Mouse (Mus musculus) kidney, embryonic 16.5 days (tissue): ENCODE measurements at regions not wholly inside any gene's neighbourhood (a gene's known extent, or its start where the extent isn't known, plus 50 kb on each side); places are given as distances from the start of the nearest gene placed in this dataset.

Experiments used
- ATAC-seq: fragments of 200-750 bp; cut with Nextera tagmentation; 2 replicates; pipeline ENCODE4 v1.8.0; 2017; ENCODE audit warnings: moderate TSS enrichment; ENCODE audit not compliant: low FRiP score, low TSS enrichment
- H3K27ac ChIP-seq: fragments of 300-500 bp; sonication (generic); 2 replicates; pipeline ENCODE4 v1.5.1; 2014; ENCODE audit warnings: low read length
- H3K27me3 ChIP-seq: fragments of 300-500 bp; sonication (generic); 2 replicates; pipeline ENCODE4 v1.6.1; 2014; ENCODE audit warnings: low read length, control low read depth, mixed read lengths; ENCODE audit not compliant: insufficient read depth
- H3K36me3 ChIP-seq: fragments of 300-500 bp; sonication (generic); 2 replicates; pipeline ENCODE4 v1.6.1; 2014; ENCODE audit warnings: low read length, control low read depth, mixed read lengths; ENCODE audit not compliant: insufficient read depth
- H3K4me1 ChIP-seq: fragments of 300-500 bp; sonication (generic); 2 replicates; pipeline ENCODE4 v1.6.1; 2014; ENCODE audit warnings: low read length, control low read depth, mixed read lengths; ENCODE audit not compliant: insufficient read depth
- H3K4me2 ChIP-seq: fragments of 300-500 bp; sonication (generic); replicated peaks from 2 replicates; pipeline ENCODE4 v1.6.1; 2014; ENCODE audit warnings: low read depth, low read length
- H3K4me3 ChIP-seq: fragments of 300-500 bp; sonication (generic); 2 replicates; pipeline ENCODE4 v1.5.1; 2014; ENCODE audit warnings: mild to moderate bottlenecking, low read length
- H3K9ac ChIP-seq: fragments of 300-500 bp; sonication (generic); replicated peaks from 2 replicates; pipeline ENCODE4 v1.6.1; 2014; ENCODE audit warnings: low read length
- H3K9me3 ChIP-seq: fragments of 300-500 bp; sonication (generic); 2 replicates; pipeline ENCODE4 v1.6.1; 2016; ENCODE audit warnings: low read length, control low read depth
- WGBS: fragments of 180-500 bp; shearing (Covaris S2); extraction: QIAGEN DNeasy Blood & Tissue Kit; methylation state at CpG from one replicate; pipeline ENCODE4 v1.1.7; 2014; 5-methylcytosine and 5-hydroxymethylcytosine counted together

DNA sequence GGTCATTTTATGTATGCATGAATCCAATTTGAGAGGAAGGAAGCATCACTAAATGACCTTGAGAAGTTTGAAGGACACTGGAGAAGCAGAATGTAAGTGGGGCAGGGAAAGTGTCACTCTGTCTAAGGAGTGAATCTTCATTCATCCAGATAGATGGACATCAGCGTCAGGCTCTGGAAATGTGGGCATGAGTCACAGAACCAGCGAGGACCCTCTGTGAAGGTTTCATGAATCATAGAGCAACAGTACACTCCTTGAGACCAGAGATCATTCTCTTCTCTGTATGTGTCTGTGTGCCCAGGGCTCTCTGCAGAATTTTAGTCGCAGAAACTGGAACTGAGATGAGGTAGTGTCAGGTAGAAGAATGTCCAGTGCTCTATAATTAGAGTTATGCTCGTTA, 62.4 kb upstream of the Lypd6 start:
- Histone ChIP-seq H3K27ac (no peak overlapping the region), H3K27me3 (peaks cover 7% of the 10 kb centered on the region; the same call in 1 of the 2 replicates), H3K4me1 (peaks cover 5% of the 10 kb centered on the region), H3K4me3 (no peak overlapping the region), H3K9me3 (no peaks in the 10 kb centered on the region), H3K36me3 (no peaks in the 10 kb centered on the region), H3K4me2 (no peak overlapping the region), H3K9ac (no peak overlapping the region)
- no peak for ATAC-seq
- 61% methylated on average over 4 of the region's 4 CpGs for WGBS

DNA sequence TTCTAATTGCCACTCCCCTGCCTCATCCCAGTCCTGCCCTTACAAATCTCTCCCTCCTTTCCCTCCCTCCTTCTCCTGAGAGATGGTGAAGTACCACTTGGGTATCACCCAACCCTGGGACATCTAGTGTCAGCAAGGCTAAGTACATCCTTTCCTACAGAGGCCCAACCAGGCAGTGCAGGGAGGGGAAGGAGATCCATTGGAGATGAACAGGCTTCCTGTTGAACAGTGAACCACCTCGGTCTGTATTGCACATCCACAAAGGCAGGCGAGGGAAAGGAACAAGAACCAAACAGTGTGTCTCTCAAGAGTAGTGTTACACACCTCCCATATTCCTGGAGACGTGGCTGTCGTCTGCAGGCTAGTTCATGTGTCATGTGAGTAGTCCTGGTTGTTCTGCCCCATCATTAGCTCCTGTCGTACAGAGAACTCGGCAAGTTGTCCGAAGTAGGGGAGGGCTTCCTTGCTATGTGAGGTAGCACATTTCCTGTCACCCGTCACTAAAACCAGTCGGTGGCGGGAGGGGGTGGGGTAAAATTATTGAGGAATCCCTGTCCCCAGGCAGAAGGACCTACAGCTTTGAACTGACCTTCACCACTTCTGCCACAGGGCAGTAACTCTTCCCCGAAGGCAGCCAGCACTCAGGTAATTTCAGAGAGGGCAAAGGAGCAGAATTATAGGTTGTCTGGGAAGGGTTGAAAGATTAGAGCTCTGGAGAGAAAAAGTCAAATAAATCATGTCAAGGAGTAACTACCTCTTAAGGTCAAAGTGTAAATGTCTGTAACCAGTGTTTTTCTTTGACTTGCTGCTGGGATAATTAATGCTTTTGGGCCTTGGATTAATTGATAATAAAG, 61.3 kb upstream of the Lypd6 start:
- H3K9me3 ChIP-seq, result no peaks in the 10 kb centered on the region
- ATAC-seq, result peak; percentile 71
- H3K36me3 ChIP-seq, result no peaks in the 10 kb centered on the region
- H3K9ac ChIP-seq, result no peak overlapping the region
- H3K27me3 ChIP-seq, result peaks cover 7% of the 10 kb centered on the region; the same call in 1 of the 2 replicates
- WGBS, result 9% methylated on average over 11 of the region's 11 CpGs
- H3K4me2 ChIP-seq, result no peak overlapping the region
- peaks cover 5% of the 10 kb centered on the region for H3K4me1 ChIP-seq
- no peak overlapping the region for H3K27ac ChIP-seq
- H3K4me3 ChIP-seq, result no peak overlapping the region

DNA sequence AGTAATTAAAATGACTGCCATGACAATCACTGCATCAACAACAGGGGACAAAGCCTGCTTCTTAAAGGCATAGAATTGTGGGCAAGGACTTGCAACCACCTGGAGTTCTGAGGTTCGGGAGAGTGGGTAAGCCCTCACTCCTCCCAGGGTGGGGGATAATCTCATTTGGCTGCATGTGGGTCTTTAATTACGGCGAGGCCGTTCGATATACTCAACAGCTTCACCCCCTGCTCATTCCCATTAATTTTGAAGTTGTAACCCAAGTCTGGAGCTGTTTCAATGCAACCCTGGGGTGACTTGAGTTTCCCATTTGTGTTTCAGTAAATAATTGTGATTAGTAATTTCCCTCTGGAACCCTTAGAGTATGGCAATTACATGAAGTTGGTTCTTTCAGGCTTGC, 57.9 kb upstream of the Lypd6 start:
- WGBS, result 65% methylated on average over 5 of the region's 5 CpGs
- Histone ChIP-seq H3K4me2 (no peak overlapping the region), H3K9me3 (no peaks in the 10 kb centered on the region), H3K36me3 (no peaks in the 10 kb centered on the region), H3K4me1 (no peaks in the 10 kb centered on the region; the same call in 1 of the 2 replicates), H3K27me3 (peaks cover 7% of the 10 kb centered on the region; the same call in 1 of the 2 replicates), H3K9ac (no peak overlapping the region), H3K27ac (no peak overlapping the region), H3K4me3 (no peak overlapping the region)
- no peak for ATAC-seq

DNA sequence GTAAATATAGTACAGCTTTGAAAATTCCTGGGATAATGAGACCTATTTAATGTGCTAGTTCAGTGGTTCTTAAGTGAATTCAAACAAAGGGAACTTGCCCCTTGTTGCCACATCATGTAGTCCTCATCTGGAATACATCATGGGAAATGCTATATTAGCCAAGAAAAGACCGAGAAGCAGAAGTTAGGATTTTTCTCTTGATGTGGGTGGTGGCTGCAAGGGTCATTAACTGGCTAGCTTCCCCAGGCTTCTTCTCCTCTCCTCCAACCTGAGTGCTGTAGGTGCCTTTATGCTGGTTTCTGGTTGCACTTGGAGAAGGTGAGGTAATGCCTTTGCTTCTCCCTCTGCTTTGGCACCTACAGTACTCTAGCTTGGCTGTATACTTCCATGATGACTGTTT, 55.8 kb upstream of the Lypd6 start:
- no peak overlapping the region for H3K4me3 ChIP-seq
- 17% methylated on average over 1 of the region's 1 CpGs for WGBS
- ATAC-seq, result no peak

DNA sequence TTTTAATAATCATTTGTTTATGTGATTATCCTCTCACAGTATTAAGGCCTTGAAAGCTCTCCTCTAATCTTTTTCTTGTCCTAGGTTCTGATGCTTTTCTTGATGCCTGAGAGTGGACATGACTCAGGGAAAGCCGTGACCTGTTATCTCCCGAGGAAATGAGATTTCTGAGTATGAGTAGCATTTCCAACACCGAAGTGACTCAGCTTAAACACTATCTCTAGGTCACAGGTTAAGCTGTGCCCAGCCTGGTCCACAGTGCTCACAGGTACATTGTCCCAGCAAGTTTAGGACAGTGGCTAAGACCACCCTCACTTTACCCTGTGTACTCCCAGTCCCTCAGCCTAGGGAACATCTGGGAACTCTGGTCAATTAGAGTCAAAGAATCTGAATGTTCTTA, 53.9 kb upstream of the Lypd6 start:
- Histone ChIP-seq H3K4me1 (no peaks in the 10 kb centered on the region), H3K27me3 (peaks cover 4% of the 10 kb centered on the region; the same call in 1 of the 2 replicates), H3K36me3 (no peaks in the 10 kb centered on the region), H3K4me3 (no peak overlapping the region), H3K27ac (no peak overlapping the region), H3K4me2 (no peak overlapping the region), H3K9ac (no peak overlapping the region), H3K9me3 (no peaks in the 10 kb centered on the region)
- 78% methylated on average over 3 of the region's 3 CpGs for WGBS
- ATAC-seq, result no peak

More for the DNA sequence above, 55.8 kb upstream of the Lypd6 start:
- no peak overlapping the region for H3K4me2 ChIP-seq
- H3K9me3 ChIP-seq, result no peaks in the 10 kb centered on the region
- H3K27me3 ChIP-seq, result peaks cover 7% of the 10 kb centered on the region; the same call in 1 of the 2 replicates
- H3K36me3 ChIP-seq, result no peaks in the 10 kb centered on the region
- no peaks in the 10 kb centered on the region for H3K4me1 ChIP-seq
- H3K9ac ChIP-seq, result no peak overlapping the region
- no peak overlapping the region for H3K27ac ChIP-seq

DNA sequence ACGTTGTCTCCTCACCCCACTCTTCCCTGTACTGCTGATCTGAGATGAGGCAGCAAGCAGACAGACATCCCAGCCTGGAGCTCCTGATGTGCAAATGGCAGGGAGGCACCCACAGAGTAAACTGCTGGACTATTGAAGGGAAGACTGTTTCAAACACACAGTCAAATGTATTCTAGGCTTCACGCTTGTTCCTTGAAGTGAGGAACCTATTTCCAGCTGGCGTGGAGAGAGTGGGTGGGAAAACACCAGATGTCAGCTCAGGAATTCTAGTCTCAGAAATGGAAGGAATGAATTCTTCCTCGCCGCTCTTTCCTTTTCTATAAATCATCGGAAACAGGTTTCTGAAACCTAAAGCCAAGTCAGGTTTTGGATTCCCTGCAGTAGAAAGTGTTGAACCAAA, 53.0 kb upstream of the Lypd6 start:
- Histone ChIP-seq H3K27me3 (no peaks in the 10 kb centered on the region; the same call in 1 of the 2 replicates), H3K4me1 (no peaks in the 10 kb centered on the region), H3K27ac (no peak overlapping the region), H3K4me2 (no peak overlapping the region), H3K9me3 (no peaks in the 10 kb centered on the region), H3K9ac (no peak overlapping the region), H3K36me3 (no peaks in the 10 kb centered on the region), H3K4me3 (no peak overlapping the region)
- WGBS, result 64% methylated on average over 6 of the region's 6 CpGs
- ATAC-seq, result no peak

DNA sequence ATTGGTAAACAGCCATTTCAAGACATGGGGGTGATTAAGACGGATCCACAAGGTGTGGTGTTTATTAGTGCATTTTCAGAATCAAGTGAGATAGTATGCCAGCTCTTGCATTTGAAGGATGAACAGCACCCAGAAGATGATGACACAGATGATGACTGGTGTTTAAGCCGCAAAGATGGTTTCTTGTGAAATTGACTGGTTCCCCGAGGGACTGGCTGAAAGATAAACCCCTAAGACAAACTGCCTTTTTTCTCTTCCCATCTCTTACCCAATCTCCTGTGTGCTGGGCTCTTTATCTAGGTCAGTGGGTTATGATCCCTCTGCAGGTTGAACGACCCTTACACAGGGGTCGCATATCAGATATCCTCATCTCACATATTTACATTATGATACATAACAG, 52.3 kb upstream of the Lypd6 start:
- no peak overlapping the region for H3K4me2 ChIP-seq
- ATAC-seq, result no peak
- H3K4me1 ChIP-seq, result no peaks in the 10 kb centered on the region
- 85% methylated on average over 5 of the region's 5 CpGs for WGBS
- H3K4me3 ChIP-seq, result no peak overlapping the region
- H3K9me3 ChIP-seq, result no peaks in the 10 kb centered on the region
- H3K27me3 ChIP-seq, result no peaks in the 10 kb centered on the region
- H3K9ac ChIP-seq, result no peak overlapping the region
- H3K27ac ChIP-seq, result no peak overlapping the region
- no peaks in the 10 kb centered on the region for H3K36me3 ChIP-seq

DNA sequence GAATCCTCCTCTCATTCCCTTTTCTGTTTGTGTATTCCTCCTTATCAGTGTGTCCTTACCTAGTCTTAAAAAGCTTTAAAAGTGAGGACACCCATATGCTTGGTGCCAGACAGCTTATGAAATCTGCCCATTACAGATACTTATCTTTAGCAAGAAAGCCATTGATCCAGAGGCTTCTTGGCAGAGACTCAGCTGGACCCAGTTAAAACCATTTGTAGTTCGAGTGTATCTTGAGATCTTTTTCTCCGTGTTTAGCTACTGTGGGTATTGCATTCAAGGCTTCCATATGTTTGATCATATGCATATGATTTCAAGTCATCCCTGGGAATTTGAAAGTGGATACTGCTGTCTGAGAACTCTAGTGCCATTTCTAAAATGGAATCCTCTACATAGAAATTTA, 51.5 kb upstream of the Lypd6 start:
- no peaks in the 10 kb centered on the region for H3K36me3 ChIP-seq
- no peaks in the 10 kb centered on the region for H3K4me1 ChIP-seq
- H3K27ac ChIP-seq, result no peak overlapping the region
- H3K27me3 ChIP-seq, result no peaks in the 10 kb centered on the region
- no peak overlapping the region for H3K4me2 ChIP-seq
- H3K9me3 ChIP-seq, result no peaks in the 10 kb centered on the region
- 87% methylated on average over 2 of the region's 2 CpGs for WGBS
- H3K4me3 ChIP-seq, result no peak overlapping the region
- no peak overlapping the region for H3K9ac ChIP-seq
- ATAC-seq, result no peak
